Mouse (Mus musculus) brain, embryonic 18.5 days (tissue): Measurements from ENCODE around the gene Chtop.

ENCODE experiments used
- DNase-seq: peaks from one replicate; pipeline ENCODE4 v3.0.0-alpha.2; 2012; ENCODE audit warnings: low read depth, low spot score

The Chtop gene

GRCm38 (mm10) chr3:90512276-90512675 lies 3.0 kb upstream of the Chtop start:
- DNase-seq: no peak

- DNase-seq: no peak
Observed at GRCm38 (mm10) chr3:90509747-90510123, 437 bp upstream of the Chtop start.

- no peak for DNase-seq
Observed at GRCm38 (mm10) chr3:90508287-90508949, 880 bp downstream of the Chtop start.

GRCm38 (mm10) chr3:90506362-90506761 lies 2.9 kb downstream of the Chtop start:
- no peak for DNase-seq

- DNase-seq: no peak
Observed at GRCm38 (mm10) chr3:90505216-90505615, 4.1 kb downstream of the Chtop start.

GRCm38 (mm10) chr3:90503444-90503843 lies 5.9 kb downstream of the Chtop start:
- DNase-seq: no peak

GRCm38 (mm10) chr3:90497597-90497996 lies 11.7 kb downstream of the Chtop start:
- DNase-seq: no peak

- no peak for DNase-seq
Observed at GRCm38 (mm10) chr3:90495850-90496525, 13.3 kb downstream of the Chtop start.

- DNase-seq: no peak
Observed at GRCm38 (mm10) chr3:90493831-90494540, 15.3 kb downstream of the Chtop start.

- DNase-seq: no peak
Observed at GRCm38 (mm10) chr3:90491350-90491749, 17.9 kb downstream of the Chtop start.

GRCm38 (mm10) chr3:90490696-90491256 lies 18.5 kb downstream of the Chtop start, which contains the start of gene Snapin:
Snapin (minus strand) TSS chr3:90491033.
- DNase-seq: peak; percentile 87

- DNase-seq: no peak
Observed at GRCm38 (mm10) chr3:90488576-90488975, 20.7 kb downstream of the Chtop start.

- DNase-seq: no peak
Observed at GRCm38 (mm10) chr3:90486998-90487397, 22.3 kb downstream of the Chtop start.

GRCm38 (mm10) chr3:90475831-90476611 lies 33.3 kb downstream of the Chtop start, which contains the start of gene Ilf2:
Ilf2 (plus strand) TSS chr3:90476126.
- peak; percentile 97 for DNase-seq

GRCm38 (mm10) chr3:90475151-90475830 lies 34.0 kb downstream of the Chtop start:
- no peak for DNase-seq

GRCm38 (mm10) chr3:90472213-90472612 lies 37.1 kb downstream of the Chtop start:
- no peak for DNase-seq

GRCm38 (mm10) chr3:90467618-90468300 lies 41.5 kb downstream of the Chtop start:
- no peak for DNase-seq

- no peak for DNase-seq
Observed at GRCm38 (mm10) chr3:90466311-90466766, 43.0 kb downstream of the Chtop start.

GRCm38 (mm10) chr3:90465686-90466310 lies 43.5 kb downstream of the Chtop start, which contains the start of gene Npr1:
Npr1 (minus strand) TSS chr3:90465866.
- DNase-seq: no peak
